Mouse (Mus musculus) liver, adult 2 months (tissue): Measurements from ENCODE around the gene Gpr55.

Experiments
- CTCF ChIP-seq: fragments of 200-500 bp; IDR thresholded peaks from 2 replicates; pipeline ENCODE4 v1.5.1; 2011; ENCODE audit warnings: low read depth, low read length, control low read depth
- POLR2A ChIP-seq: fragments of 200-500 bp; IDR thresholded peaks from 2 replicates; pipeline ENCODE4 v1.6.1; 2011; ENCODE audit warnings: low read length, control low read depth; ENCODE audit not compliant: insufficient read depth; ENCODE audit errors: extremely low read depth

GRCm38 (mm10) chr1:85937323-85937722 lies 23.5 kb downstream of the Gpr55 start:
- TF ChIP-seq POLR2A = no peak
- TF ChIP-seq CTCF = no peak
